Mouse (Mus musculus): Measurements from ENCODE around the gene Gpx2.
A peak's percentile ranks its signal among the peaks of the same experiment; 100 is the strongest.

GRCm38 (mm10) chr12:76765354-76765851, 30.0 kb downstream of the Gpx2 start, which contains the start of the genes Churc1 and Fntb:
- TF ChIP-seq CTCF (IDR thresholded peaks at IDR 0.05; ENCODE audit: low read depth) (0 out of 2 replicates have a peak, but pooled peaks have one; percentile 12), EP300 (optimal IDR thresholded peaks at IDR 0.05) (peak; percentile 88)

Measured in stomach, postnatal 0 days (tissue).